Mouse (Mus musculus): ENCODE measurements around the gene Grwd1. TPM values are rescaled to one million over a fixed set of nuclear protein-coding genes. Genes with fewer than 3 reads are reported as not detected.

The Grwd1 gene
- polyA plus RNA-seq, 1 experiment from 2014 or later: 41.9 TPM

- peaks cover 79% of the 10 kb centered on the region for H3K27me3 ChIP-seq (replicated peaks)
Observed at GRCm38 (mm10) chr7:45784524-45785372, 46.0 kb downstream of the Grwd1 start, which contains the start of gene Sult2b1. Gene Sult2b1 (minus strand): TSS chr7:45784669.

GRCm38 (mm10) chr7:45783511-45784091 lies 47.1 kb downstream of the Grwd1 start, which contains the start of gene Lmtk3:
Gene Lmtk3 (plus strand): TSS chr7:45783738.
- Histone ChIP-seq H3K9ac (peak within 1 kb of the TSS; percentile 83), H3K36me3 (no peaks in the 10 kb centered on the region), H3K9me3 (no peaks in the 10 kb centered on the region), H3K27me3 (replicated peaks) (peaks cover 89% of the 10 kb centered on the region), H3K4me2 (peak within 1 kb of the TSS; percentile 84), H3K27ac (replicated peaks) (no peak within 1 kb of the TSS), H3K4me3 (peak within 1 kb of the TSS; percentile 67), H3K4me1 (peaks cover 40% of the 10 kb centered on the region)
- WGBS: 2% methylated on average over 38 of the region's 38 CpGs
- no peak for ATAC-seq (ENCODE audit: extremely low read depth, insufficient number of reproducible peaks, low FRiP score, low TSS enrichment)

More at GRCm38 (mm10) chr7:45784524-45785372, 46.0 kb downstream of the Grwd1 start, which contains the start of gene Sult2b1:
- H3K4me2 ChIP-seq: peak within 1 kb of the TSS; percentile 84
- no peak within 1 kb of the TSS for H3K27ac ChIP-seq (replicated peaks)
- peak within 1 kb of the TSS; percentile 83 for H3K9ac ChIP-seq
- H3K4me1 ChIP-seq: peaks cover 30% of the 10 kb centered on the region
- no peak; the same call in 1 of the 2 replicates for ATAC-seq (ENCODE audit: extremely low read depth, insufficient number of reproducible peaks, low FRiP score, low TSS enrichment)
- H3K36me3 ChIP-seq: 0 out of 2 replicates have a peak, but pooled peaks cover 5% of the 10 kb centered on the region
- H3K4me3 ChIP-seq: peak within 1 kb of the TSS; percentile 67
- no peaks in the 10 kb centered on the region for H3K9me3 ChIP-seq
- 27% methylated on average over 20 of the region's 20 CpGs for WGBS

GRCm38 (mm10) chr7:45782271-45782670 lies 48.5 kb downstream of the Grwd1 start:
- ATAC-seq (ENCODE audit: extremely low read depth, insufficient number of reproducible peaks, low FRiP score, low TSS enrichment): no peak
- H3K9ac ChIP-seq: no peak overlapping the region
- H3K4me1 ChIP-seq: peaks cover 40% of the 10 kb centered on the region
- no peak overlapping the region for H3K27ac ChIP-seq (replicated peaks)
- no peak overlapping the region for H3K4me3 ChIP-seq
- 61% methylated on average over 4 of the region's 4 CpGs for WGBS
- H3K27me3 ChIP-seq (replicated peaks): peaks cover 86% of the 10 kb centered on the region
- no peaks in the 10 kb centered on the region for H3K9me3 ChIP-seq
- no peaks in the 10 kb centered on the region for H3K36me3 ChIP-seq
- H3K4me2 ChIP-seq: no peak overlapping the region

- Histone ChIP-seq H3K9ac (peak overlapping the region; percentile 50), H3K4me3 (peak overlapping the region; percentile 24), H3K9me3 (no peaks in the 10 kb centered on the region), H3K27ac (replicated peaks) (no peak overlapping the region), H3K4me2 (peak overlapping the region; percentile 57), H3K27me3 (replicated peaks) (peaks cover 77% of the 10 kb centered on the region), H3K36me3 (no peaks in the 10 kb centered on the region), H3K4me1 (peaks cover 15% of the 10 kb centered on the region)
- no peak for ATAC-seq (ENCODE audit: extremely low read depth, insufficient number of reproducible peaks, low FRiP score, low TSS enrichment)
- 19% methylated on average over 22 of the region's 22 CpGs for WGBS
Observed at GRCm38 (mm10) chr7:45779081-45779641, 51.6 kb downstream of the Grwd1 start.

GRCm38 (mm10) chr7:45775237-45775636 lies 55.5 kb downstream of the Grwd1 start:
- ATAC-seq (ENCODE audit: extremely low read depth, insufficient number of reproducible peaks, low FRiP score, low TSS enrichment): no peak
- Histone ChIP-seq H3K4me2 (no peak overlapping the region), H3K27me3 (replicated peaks) (peaks cover 67% of the 10 kb centered on the region), H3K27ac (replicated peaks) (no peak overlapping the region), H3K36me3 (no peaks in the 10 kb centered on the region), H3K4me1 (peaks cover 10% of the 10 kb centered on the region), H3K4me3 (no peak overlapping the region), H3K9ac (no peak overlapping the region), H3K9me3 (no peaks in the 10 kb centered on the region)
- 50% methylated on average over 7 of the region's 7 CpGs for WGBS

Other genes starting within 250 kb of the Grwd1 start
- gene Fgf21, start 215.5 kb downstream of the Grwd1 start, polyA plus RNA-seq (2015; fragmentation: Nextera tagmentation; extraction: Ambion mirVana): not detected in 2 replicates
- not detected in 2 replicates for gene Fut1, start 213.7 kb downstream of the Grwd1 start, polyA plus RNA-seq (2015; fragmentation: Nextera tagmentation; extraction: Ambion mirVana)
- 0.11 and 0.19 TPM in 2 replicates for gene Izumo1, start 209.1 kb downstream of the Grwd1 start, polyA plus RNA-seq (2015; fragmentation: Nextera tagmentation; extraction: Ambion mirVana)
- gene Rasip1, start 203.5 kb downstream of the Grwd1 start, polyA plus RNA-seq (2015; fragmentation: Nextera tagmentation; extraction: Ambion mirVana): 17.1 and 18.9 TPM in 2 replicates
- gene Mamstr, start 191.0 kb downstream of the Grwd1 start, polyA plus RNA-seq (2015; fragmentation: Nextera tagmentation; extraction: Ambion mirVana): 3.3 and 5.0 TPM in 2 replicates
- gene Fut2, start 164.6 kb downstream of the Grwd1 start, polyA plus RNA-seq (2015; fragmentation: Nextera tagmentation; extraction: Ambion mirVana): 0.86 and 1.1 TPM in 2 replicates
- 0.11 TPM in 1 of 2 replicates, not detected in the other for gene Ntn5, start 146.9 kb downstream of the Grwd1 start, polyA plus RNA-seq (2015; fragmentation: Nextera tagmentation; extraction: Ambion mirVana)
- 0.29 and 0.47 TPM in 2 replicates for gene Sec1, start 136.5 kb downstream of the Grwd1 start, polyA plus RNA-seq (2015; fragmentation: Nextera tagmentation; extraction: Ambion mirVana)
- gene Car11, start 131.1 kb downstream of the Grwd1 start, polyA plus RNA-seq (2015; fragmentation: Nextera tagmentation; extraction: Ambion mirVana): 5.4 and 6.0 TPM in 2 replicates
- 2.2 and 3.5 TPM in 2 replicates for gene Dbp, start 125.9 kb downstream of the Grwd1 start, polyA plus RNA-seq (2015; fragmentation: Nextera tagmentation; extraction: Ambion mirVana)
- gene Rpl18, start 115.5 kb downstream of the Grwd1 start, polyA plus RNA-seq (2015; fragmentation: Nextera tagmentation; extraction: Ambion mirVana): 630 and 695 TPM in 2 replicates
- gene Sphk2, start 112.9 kb downstream of the Grwd1 start, polyA plus RNA-seq (2015; fragmentation: Nextera tagmentation; extraction: Ambion mirVana): 16.7 and 17.5 TPM in 2 replicates
- gene Fam83e, start 109.7 kb downstream of the Grwd1 start, polyA plus RNA-seq (2015; fragmentation: Nextera tagmentation; extraction: Ambion mirVana): 0.20 and 0.31 TPM in 2 replicates
- gene Spaca4, start 105.1 kb downstream of the Grwd1 start, polyA plus RNA-seq (2015; fragmentation: Nextera tagmentation; extraction: Ambion mirVana): not detected in 2 replicates
- 0.62 and 0.80 TPM in 2 replicates for gene Lmtk3, start 47.2 kb downstream of the Grwd1 start, polyA plus RNA-seq (2015; fragmentation: Nextera tagmentation; extraction: Ambion mirVana)
- gene Sult2b1, start 46.3 kb downstream of the Grwd1 start, polyA plus RNA-seq (2015; fragmentation: Nextera tagmentation; extraction: Ambion mirVana): 0.24 and 0.38 TPM in 2 replicates
- 90.1 and 103 TPM in 2 replicates for gene Cyth2, start 16.4 kb downstream of the Grwd1 start, polyA plus RNA-seq (2015; fragmentation: Nextera tagmentation; extraction: Ambion mirVana)
- gene Kcnj14, start 6.2 kb downstream of the Grwd1 start, polyA plus RNA-seq (2015; fragmentation: Nextera tagmentation; extraction: Ambion mirVana): 0.39 and 0.43 TPM in 2 replicates
- gene Kdelr1, start 41.8 kb upstream of the Grwd1 start, polyA plus RNA-seq (2015; fragmentation: Nextera tagmentation; extraction: Ambion mirVana): 56.4 and 58.7 TPM in 2 replicates
- 0.13 and 0.23 TPM in 2 replicates for gene Grin2d, start 47.4 kb upstream of the Grwd1 start, polyA plus RNA-seq (2015; fragmentation: Nextera tagmentation; extraction: Ambion mirVana)
- gene Syngr4, start 65.8 kb upstream of the Grwd1 start, polyA plus RNA-seq (2015; fragmentation: Nextera tagmentation; extraction: Ambion mirVana): 0.90 and 1.1 TPM in 2 replicates
- gene Tmem143, start 66.0 kb upstream of the Grwd1 start, polyA plus RNA-seq (2015; fragmentation: Nextera tagmentation; extraction: Ambion mirVana): 5.8 and 6.8 TPM in 2 replicates
- gene Emp3, start 90.5 kb upstream of the Grwd1 start, polyA plus RNA-seq (2015; fragmentation: Nextera tagmentation; extraction: Ambion mirVana): 84.1 and 92.1 TPM in 2 replicates
- 2.7 and 3.4 TPM in 2 replicates for gene Ccdc114, start 93.1 kb upstream of the Grwd1 start, polyA plus RNA-seq (2015; fragmentation: Nextera tagmentation; extraction: Ambion mirVana)
- 0.11 and 0.23 TPM in 2 replicates for gene Abcc6, start 199.4 kb upstream of the Grwd1 start, polyA plus RNA-seq (2015; fragmentation: Nextera tagmentation; extraction: Ambion mirVana)
- 37.7 and 39.2 TPM in 2 replicates for gene Nomo1, start 202.8 kb upstream of the Grwd1 start, polyA plus RNA-seq (2015; fragmentation: Nextera tagmentation; extraction: Ambion mirVana)

Data from heart, embryonic 13.5 days (tissue).